Mouse (Mus musculus) spleen, adult 2 months (tissue): ENCODE data around the gene Ina.

Source experiments
- CTCF ChIP-seq: fragments of 200-500 bp; IDR thresholded peaks from 2 replicates; pipeline ENCODE4 v1.5.1; 2011; ENCODE audit warnings: mild to moderate bottlenecking, inconsistent platforms; ENCODE audit not compliant: insufficient read depth, insufficient read length, insufficient replicate concordance; ENCODE audit errors: extremely low read depth
- POLR2A ChIP-seq: fragments of 200-500 bp; IDR thresholded peaks from 2 replicates; pipeline ENCODE4 v1.6.1; 2011; ENCODE audit warnings: low read depth, low read length, inconsistent platforms

DNA sequence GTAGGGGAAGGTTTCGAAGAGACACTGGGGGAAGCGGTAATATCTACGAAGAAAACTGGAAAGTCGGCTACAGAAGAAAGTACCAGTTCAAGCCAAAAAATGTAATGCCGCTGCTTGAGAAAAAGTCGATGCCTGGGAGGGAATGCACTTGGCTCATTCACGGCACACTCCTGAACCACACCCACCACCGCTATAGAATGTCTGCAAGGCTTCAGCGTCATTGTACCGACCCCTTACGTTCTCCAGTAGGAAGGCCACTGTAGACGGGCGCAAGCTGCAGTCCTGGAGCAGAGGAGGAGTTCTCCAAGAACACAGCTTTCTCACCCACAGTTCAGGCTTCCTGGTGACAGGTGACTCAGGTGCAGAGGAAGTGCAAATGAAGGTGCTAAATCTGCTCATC, 9.0 kb downstream of the Ina start:
- TF ChIP-seq CTCF (no peak), POLR2A (no peak)
